Mouse (Mus musculus): ENCODE measurements around the gene Minos1.

Minos1 gene

DNA sequence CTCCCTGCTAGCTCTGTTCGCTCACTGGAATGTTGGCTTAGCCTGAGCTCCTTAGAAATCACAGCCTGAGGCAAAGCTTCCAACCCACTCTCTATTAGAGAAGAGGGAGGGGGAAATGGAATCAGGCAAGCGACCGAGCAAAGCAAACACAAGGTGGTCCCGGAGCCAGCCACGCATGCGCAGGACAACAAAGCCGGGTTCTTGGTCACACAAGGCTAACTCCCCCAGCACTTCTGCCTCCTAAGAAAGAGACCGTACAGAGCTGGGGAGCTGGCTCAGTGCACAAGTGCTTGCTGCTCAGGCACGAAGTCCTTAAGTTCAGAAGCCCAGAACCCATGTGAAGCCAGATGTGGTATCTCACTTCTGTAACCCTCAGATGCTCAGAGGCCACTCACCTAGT, 12.1 kb upstream of the Minos1 start:
- DNase-seq (ENCODE audit: low spot score), result no peak

GRCm38 (mm10) chr4:139141785-139142184, 10.9 kb upstream of the Minos1 start:
- no peak for DNase-seq (ENCODE audit: low spot score)

DNA sequence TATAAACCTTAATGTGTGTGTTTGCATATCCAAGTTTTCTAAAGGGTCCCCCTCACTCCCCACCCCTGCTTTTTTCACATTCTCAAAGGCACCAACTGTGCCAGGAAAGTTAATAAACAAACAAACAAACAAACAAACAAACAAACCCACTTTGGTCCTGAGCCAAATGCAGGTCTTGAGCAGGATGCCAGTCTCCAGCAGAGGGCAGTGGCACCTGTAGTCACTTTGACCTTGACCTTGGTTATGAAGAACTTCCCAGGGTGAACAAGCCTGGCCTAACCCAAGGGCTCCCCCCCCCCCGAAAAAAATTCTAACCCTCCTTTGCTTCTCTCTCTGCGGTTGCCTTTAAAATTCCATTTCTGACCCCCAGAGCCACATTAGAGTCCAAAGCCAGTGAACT, 9.4 kb upstream of the Minos1 start:
- no peak for DNase-seq (ENCODE audit: low spot score)

DNA sequence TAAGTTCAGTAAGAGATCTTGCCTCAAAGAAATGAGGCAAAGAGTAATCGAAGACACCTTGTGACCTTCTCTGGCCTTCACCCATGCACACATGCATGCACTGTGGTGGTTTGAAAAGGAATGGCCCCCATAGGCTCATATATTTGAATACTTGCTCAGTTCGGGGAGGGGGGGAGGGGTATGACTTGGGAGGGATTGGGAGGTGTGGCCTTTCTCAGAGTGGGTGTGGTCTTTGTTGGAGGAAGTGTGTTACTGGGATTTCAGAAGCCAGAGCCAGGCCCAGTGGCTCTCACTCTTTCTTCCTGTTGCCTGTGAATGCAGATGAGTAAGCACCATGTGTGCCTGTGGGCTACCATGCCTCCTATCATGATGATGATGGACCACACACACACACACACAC, 5.1 kb upstream of the Minos1 start:
- no peak for DNase-seq (ENCODE audit: low spot score)

DNA sequence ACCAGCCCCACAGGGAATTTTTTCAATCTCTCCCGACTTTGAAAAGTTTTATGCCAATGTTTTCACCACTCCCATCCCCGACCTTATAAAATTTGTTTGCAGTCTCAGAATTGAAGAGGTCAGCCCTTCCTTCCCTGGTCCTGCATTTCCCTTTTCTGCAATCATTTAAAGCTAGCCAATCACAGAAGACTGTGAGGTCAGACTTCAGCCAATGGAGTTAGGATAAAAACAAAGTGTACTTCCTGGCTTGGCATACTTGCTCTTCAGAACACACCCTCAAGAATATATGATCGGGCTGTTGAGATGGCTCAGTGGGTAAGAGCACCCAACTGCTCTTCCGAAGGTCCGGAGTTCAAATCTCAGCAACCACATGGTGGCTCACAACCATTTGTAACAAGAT, 2.2 kb upstream of the Minos1 start:
- no peak for DNase-seq (ENCODE audit: low spot score)

DNA sequence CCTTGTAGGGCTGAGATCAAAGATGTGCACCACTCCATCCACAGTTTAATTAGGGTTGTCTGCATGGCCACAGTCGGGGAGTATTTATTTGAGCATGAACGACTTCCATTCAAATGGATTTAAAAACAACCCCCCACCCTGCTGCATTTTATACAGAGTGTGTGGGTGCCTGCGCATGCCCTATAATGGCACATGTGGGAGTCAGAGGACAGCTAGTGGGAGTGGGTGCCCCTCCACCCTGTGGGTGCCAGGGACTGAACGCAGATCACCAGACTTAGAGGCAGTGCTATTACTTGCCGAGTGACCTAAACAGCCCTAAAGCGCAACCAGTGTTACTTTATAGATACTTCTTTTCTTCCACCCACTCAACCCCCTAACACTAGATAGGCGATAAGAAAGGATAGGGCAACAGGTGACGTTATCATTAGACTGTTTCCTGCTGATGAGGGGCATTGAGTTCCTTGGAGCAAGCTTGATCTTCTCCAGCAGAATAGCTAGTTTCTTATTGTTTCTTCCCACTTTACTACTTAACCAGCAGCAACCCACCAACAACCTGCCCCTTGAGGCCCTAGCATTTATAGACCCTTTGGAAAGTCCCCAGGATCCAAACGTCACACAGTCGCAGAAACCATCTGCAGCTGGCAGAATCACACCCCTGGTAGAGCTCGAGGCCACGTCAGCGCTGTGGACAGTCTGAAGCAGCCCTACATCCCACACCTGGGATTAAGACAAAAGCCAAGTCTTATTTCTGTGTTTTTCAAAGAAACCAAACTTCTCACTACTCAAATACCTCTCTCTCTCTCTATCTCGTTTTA, 1.2 kb upstream of the Minos1 start:
- DNase-seq (ENCODE audit: low spot score), result no peak

DNA sequence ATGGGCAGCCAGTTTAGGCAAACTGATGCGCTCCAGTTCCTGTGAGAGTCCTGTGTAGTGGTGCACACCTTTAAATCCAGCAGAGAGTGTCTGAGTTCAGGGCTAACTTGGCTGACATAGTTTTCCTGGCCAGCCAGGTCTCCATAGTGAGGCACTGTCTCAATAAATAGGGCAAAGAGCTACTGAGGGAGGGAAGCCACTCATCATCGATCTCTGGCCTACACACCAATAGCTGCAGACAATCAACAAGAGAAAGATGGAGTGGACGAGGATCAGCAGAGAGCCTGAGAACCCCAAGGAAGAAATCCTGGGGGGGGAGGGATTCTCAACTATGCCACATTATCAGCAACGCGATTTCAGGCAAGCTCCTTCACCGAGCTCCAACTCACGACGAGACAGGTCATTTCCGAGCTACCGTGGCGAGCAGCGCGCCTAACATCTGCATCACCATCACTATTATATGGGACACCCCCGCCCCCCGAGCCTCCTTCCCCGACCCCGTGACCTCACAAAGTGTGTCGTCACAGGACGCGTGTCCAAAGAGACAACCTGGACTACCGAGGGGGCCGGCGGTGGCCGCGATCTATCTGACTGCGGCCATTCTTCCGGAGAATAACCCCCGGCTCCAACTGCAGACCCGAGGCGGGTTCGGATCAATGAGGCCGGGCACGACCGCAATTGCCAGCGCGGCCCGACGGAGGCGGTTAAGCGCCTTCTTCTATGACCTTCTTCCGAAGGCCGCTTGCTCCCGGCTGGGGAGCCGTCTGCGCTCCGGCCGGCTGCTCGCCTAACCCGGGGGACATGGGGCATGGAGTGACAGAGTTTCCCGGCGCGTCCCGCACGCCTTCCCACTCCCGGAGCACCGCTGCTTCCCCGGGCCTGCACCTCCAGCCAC, 860 bp downstream of the Minos1 start:
- DNase-seq (ENCODE audit: low spot score), result peak; percentile 36

- DNase-seq (ENCODE audit: low spot score), result no peak
These were observed 4.4 kb downstream of the Minos1 start for GRCm38 (mm10) chr4:139126475-139126874.

- no peak for DNase-seq (ENCODE audit: low spot score)
These were observed 6.0 kb downstream of the Minos1 start for GRCm38 (mm10) chr4:139124940-139125339.

DNA sequence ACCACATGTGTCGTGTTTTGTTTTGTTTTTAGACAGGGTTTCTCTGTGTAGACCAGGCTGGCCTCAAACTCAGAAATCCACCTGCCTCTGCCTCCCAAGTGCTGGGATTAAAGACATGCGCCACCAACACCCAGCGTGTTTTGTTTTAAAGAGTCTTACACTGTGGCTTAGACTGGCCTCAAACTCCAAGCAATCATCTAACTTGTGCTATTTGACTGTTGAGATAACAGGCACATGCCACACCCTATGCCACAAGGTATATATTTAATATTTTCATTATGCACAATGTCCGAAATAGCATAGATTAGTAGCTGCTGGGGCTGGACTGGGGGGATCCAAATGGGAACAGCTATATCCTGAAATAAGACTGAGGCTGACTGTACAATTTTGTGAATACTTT, 8.4 kb downstream of the Minos1 start:
- DNase-seq (ENCODE audit: low spot score), result no peak

GRCm38 (mm10) chr4:139120998-139121397, 9.9 kb downstream of the Minos1 start:
- no peak for DNase-seq (ENCODE audit: low spot score)

GRCm38 (mm10) chr4:139120281-139120814, 10.6 kb downstream of the Minos1 start:
- DNase-seq (ENCODE audit: low spot score), result no peak

GRCm38 (mm10) chr4:139116356-139117063, 14.4 kb downstream of the Minos1 start:
- DNase-seq (ENCODE audit: low spot score), result no peak

- DNase-seq (ENCODE audit: low spot score), result no peak
These were observed 15.2 kb downstream of the Minos1 start for GRCm38 (mm10) chr4:139115721-139116120.

- DNase-seq (ENCODE audit: low spot score), result no peak
These were observed 18.4 kb downstream of the Minos1 start for GRCm38 (mm10) chr4:139112482-139112881.

GRCm38 (mm10) chr4:139111421-139111820, 19.5 kb downstream of the Minos1 start:
- DNase-seq (ENCODE audit: low spot score), result no peak

DNA sequence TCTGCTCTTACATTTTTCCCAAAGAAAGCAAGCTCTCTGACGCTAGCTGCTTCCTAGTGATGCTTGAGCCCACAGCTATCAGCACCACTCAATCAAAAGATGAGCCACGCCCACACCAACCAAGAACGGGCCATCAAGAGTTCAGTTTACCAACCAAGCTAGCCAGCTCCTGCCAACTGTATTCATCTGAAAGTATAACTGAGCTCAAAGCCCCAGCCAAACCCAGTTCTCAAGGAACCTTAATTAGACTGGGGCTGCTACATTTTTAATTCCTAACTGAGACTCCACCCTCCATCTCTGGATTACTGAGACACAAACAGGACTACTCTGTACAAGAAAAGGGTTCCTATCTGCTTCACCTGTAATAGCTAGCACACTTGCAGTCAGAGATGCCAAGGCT, 20.1 kb downstream of the Minos1 start:
- no peak for DNase-seq (ENCODE audit: low spot score)

DNA sequence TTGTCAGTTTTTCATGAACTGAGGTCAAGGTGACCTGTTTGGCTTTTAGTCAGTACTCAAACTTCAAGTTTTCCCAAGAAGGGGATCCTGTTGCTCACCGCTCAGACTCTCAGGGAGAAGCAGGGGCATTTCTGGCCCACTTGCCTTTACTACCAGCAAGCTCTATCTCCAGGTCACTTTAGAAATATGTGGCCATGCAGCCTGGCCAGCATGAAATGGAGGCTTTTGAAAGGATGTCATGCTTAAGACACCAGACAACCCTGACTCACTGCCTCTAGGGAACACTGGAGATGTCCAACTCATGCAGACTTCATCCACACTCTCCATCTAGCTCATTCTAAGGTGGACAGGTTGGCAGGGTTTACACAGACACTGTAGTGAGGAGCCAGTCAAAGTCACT, 25.5 kb downstream of the Minos1 start:
- no peak for DNase-seq (ENCODE audit: low spot score)

GRCm38 (mm10) chr4:139101546-139101945, 29.4 kb downstream of the Minos1 start:
- no peak for DNase-seq (ENCODE audit: low spot score)

GRCm38 (mm10) chr4:139100326-139100725, 30.6 kb downstream of the Minos1 start:
- DNase-seq (ENCODE audit: low spot score), result no peak

GRCm38 (mm10) chr4:139096201-139096600, 34.7 kb downstream of the Minos1 start:
- no peak for DNase-seq (ENCODE audit: low spot score)

GRCm38 (mm10) chr4:139095406-139095805, 35.5 kb downstream of the Minos1 start:
- no peak for DNase-seq (ENCODE audit: low spot score)

Measured in urinary bladder, postnatal 25 days (tissue).